Mouse (Mus musculus) midbrain, postnatal 0 days (tissue): ENCODE measurements around the gene Hspb8. TPM values are rescaled to one million over a fixed set of nuclear protein-coding genes. Genes with fewer than 3 reads are reported as not detected.

ENCODE experiments used
- ATAC-seq: fragments of 200-750 bp; cut with Nextera tagmentation; 2 replicates; pipeline ENCODE4 v1.8.0; 2017; ENCODE audit warnings: moderate number of reproducible peaks, mild to moderate bottlenecking, moderate TSS enrichment, moderate library complexity; ENCODE audit not compliant: low FRiP score
- DNase-seq: peaks from one replicate; pipeline ENCODE4 v3.0.0-alpha.2; 2015; ENCODE audit warnings: low spot score
- H3K27ac ChIP-seq: fragments of 300-500 bp; sonication (generic); 2 replicates; pipeline ENCODE4 v1.5.1; 2014; ENCODE audit warnings: low read depth, mild to moderate bottlenecking, low read length, mixed read lengths
- H3K27me3 ChIP-seq: fragments of 300-500 bp; sonication (generic); 2 replicates; pipeline ENCODE4 v1.6.1; 2014; ENCODE audit warnings: low read length, control low read depth, mixed read lengths; ENCODE audit not compliant: insufficient read depth
- H3K36me3 ChIP-seq: fragments of 300-500 bp; sonication (generic); 2 replicates; pipeline ENCODE4 v1.6.1; 2014; ENCODE audit warnings: low read length, control low read depth, mixed read lengths; ENCODE audit not compliant: insufficient read depth
- H3K4me1 ChIP-seq: fragments of 300-500 bp; sonication (generic); 2 replicates; pipeline ENCODE4 v1.6.1; 2014; ENCODE audit warnings: mild to moderate bottlenecking, control low read depth, antibody characterized with exemption, low read length, mixed read lengths; ENCODE audit not compliant: insufficient read depth
- H3K4me2 ChIP-seq: fragments of 300-500 bp; sonication (generic); 2 replicates; pipeline ENCODE4 v1.6.1; 2014; ENCODE audit warnings: low read depth, mild to moderate bottlenecking, low read length, mixed read lengths; ENCODE audit not compliant: poor library complexity, severe bottlenecking
- H3K4me3 ChIP-seq: fragments of 300-500 bp; sonication (generic); 2 replicates; pipeline ENCODE4 v1.5.1; 2014; ENCODE audit warnings: low read depth, mild to moderate bottlenecking, low read length, moderate library complexity
- H3K9ac ChIP-seq: fragments of 300-500 bp; sonication (generic); replicated peaks from 2 replicates; pipeline ENCODE4 v1.6.1; 2014; ENCODE audit warnings: mild to moderate bottlenecking, low read length, moderate library complexity, mixed read lengths; ENCODE audit not compliant: poor library complexity, severe bottlenecking
- H3K9me3 ChIP-seq: fragments of 300-500 bp; sonication (generic); 2 replicates; pipeline ENCODE4 v1.6.1; 2016; ENCODE audit warnings: low read length, control low read depth
- CTCF ChIP-seq: IDR thresholded peaks from 2 replicates; pipeline ENCODE4 v1.5.1; 2016; ENCODE audit warnings: antibody characterized with exemption, mild to moderate bottlenecking
- WGBS: fragments of 180-500 bp; shearing (Covaris S2); extraction: QIAGEN DNeasy Blood & Tissue Kit; methylation state at CpG from one replicate; pipeline ENCODE4 v1.1.7; 2014; 5-methylcytosine and 5-hydroxymethylcytosine counted together
- polyA plus RNA-seq: library from polyadenylated mRNA; unstranded; fragments of >200 nt; fragmentation: Nextera tagmentation; extraction: Ambion mirVana; gene quantifications from 2 replicates; pipeline ENCODE4 v1.2.1, GENCODE M21; 2015
- total RNA-seq: library from RNA; depleted of rRNA; stranded (reverse); fragments of >200 nt; gene quantifications from 2 replicates; pipeline ENCODE4 v1.2.3, GENCODE M21; 2014; rRNA removed

Hspb8 gene
- total and polyA plus RNA-seq, 2 experiments from 2014 or later: 7.5 to 19.8 TPM

GRCm38 (mm10) chr5:116360751-116361150, 61.9 kb downstream of the Hspb8 start:
- Histone ChIP-seq H3K4me2 (no peak overlapping the region), H3K9ac (no peak overlapping the region), H3K9me3 (no peaks in the 10 kb centered on the region), H3K4me3 (no peak overlapping the region), H3K36me3 (no peaks in the 10 kb centered on the region), H3K4me1 (no peaks in the 10 kb centered on the region), H3K27ac (no peak overlapping the region), H3K27me3 (no peaks in the 10 kb centered on the region)
- no peak for TF ChIP-seq CTCF
- DNase-seq (no peak), ATAC-seq (no peak)
- WGBS: 74% methylated on average over 4 of the region's 4 CpGs

Other genes starting within 250 kb of the Hspb8 start
- gene Ccdc60, start 133.9 kb downstream of the Hspb8 start, total RNA-seq: 1.8 and 2.2 TPM in 2 replicates
- 2.5 and 2.6 TPM in 2 replicates for gene Ccdc60, start 133.9 kb downstream of the Hspb8 start, polyA plus RNA-seq
- gene Srrm4, start 169.0 kb upstream of the Hspb8 start, total RNA-seq: 8.0 and 10.7 TPM in 2 replicates
- gene Srrm4, start 169.0 kb upstream of the Hspb8 start, polyA plus RNA-seq: 11.2 and 15.4 TPM in 2 replicates